Comparison of ENCODE assay signal across 9 mouse cellular contexts in the genomic region with DNA sequence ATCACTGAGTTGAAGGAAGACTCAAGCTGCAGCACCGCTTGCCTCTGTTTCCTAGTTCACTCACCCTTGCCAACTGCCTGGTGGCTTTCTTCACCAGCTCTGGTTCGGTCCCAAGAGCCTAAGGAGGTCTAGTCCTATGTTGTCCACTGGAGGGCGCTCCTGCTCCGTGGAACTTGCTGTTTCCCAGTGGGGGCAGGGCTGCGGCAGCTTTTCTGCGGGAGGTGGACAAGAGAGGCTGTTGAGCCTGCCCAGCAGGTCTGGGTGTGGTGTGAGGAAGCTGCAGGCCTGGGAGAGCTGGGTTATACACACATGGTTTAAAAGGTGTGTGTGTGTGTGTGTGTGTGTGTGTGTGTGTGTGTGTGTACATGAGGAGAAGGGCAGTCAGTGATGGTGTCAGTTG. TPM values are rescaled to one million over a fixed set of nuclear protein-coding genes. Genes with fewer than 3 reads are reported as not detected.
DNase-seq lines count a peak whose midpoint lies in the region; ATAC-seq and TF ChIP-seq lines count a peak whose summit lies in the region.
"Had no signal": no experiment of that assay in that cellular context is flagged by ENCODE, and none has a peak within 500 bp of the region (broad histone marks: within the 10 kb centered on the region; RNA-seq: fewer than 3 reads in every experiment).

No protein-coding gene starts in this region.

- peak; percentile 94 for DNase-seq in midbrain, embryonic 11.5 days (ENCODE audit: low spot score, missing footprints)
- DNase-seq in cerebellum, postnatal 14 days = peak; percentile 85 to 95
- DNase-seq in gastrocnemius, postnatal 36 days = peak; percentile 87 to 90
- DNase-seq in kidney, adult 11 months = peak; percentile 70
- DNase-seq in limb, embryonic 14.5 days (ENCODE audit: low spot score) = peak; percentile 66

- 4% methylated on average over 6 of the region's 6 CpGs for WGBS in midbrain, embryonic 11.5 days
- 7% methylated on average over 6 of the region's 6 CpGs for WGBS in midbrain, embryonic 13.5 days
- WGBS in limb, embryonic 14.5 days = 8% methylated on average over 6 of the region's 6 CpGs

- peak; percentile 97 for TF ChIP-seq CTCF in testis, adult 2 months (IDR thresholded peaks at IDR 0.05; ENCODE audit: control insufficient read depth, insufficient read depth, insufficient replicate concordance, low read depth, low read length)

- H3K27ac ChIP-seq in midbrain, embryonic 11.5 days (ENCODE audit: low read depth, low read length) = no peak overlapping the region
- no peak overlapping the region for H3K27ac ChIP-seq in midbrain, embryonic 13.5 days
- no peak overlapping the region for H3K27ac ChIP-seq in limb, embryonic 14.5 days (replicated peaks; ENCODE audit: low read depth, low read length)
- no peak overlapping the region for H3K27ac ChIP-seq in testis, adult 2 months (ENCODE audit: control insufficient read depth, insufficient read depth, low read depth, low read length)

- no peak; the same call in 1 of the 2 replicates for ATAC-seq in midbrain, embryonic 11.5 days (ENCODE audit: low FRiP score)
- no peak for ATAC-seq in midbrain, embryonic 13.5 days
- ATAC-seq in limb, embryonic 14.5 days (ENCODE audit: low FRiP score, low read depth) = 0 out of 2 replicates have a peak, but pooled peaks have one; percentile 45
- peak; percentile 74 for ATAC-seq in neutrophil, adult 5-6 weeks (ENCODE audit: extremely low read depth, insufficient number of reproducible peaks, low FRiP score, poor library complexity, severe bottlenecking)

- no peaks in the 10 kb centered on the region for H3K27me3 ChIP-seq in midbrain, embryonic 11.5 days (ENCODE audit: control insufficient read depth, insufficient read depth, low read length)
- no peaks in the 10 kb centered on the region for H3K27me3 ChIP-seq in midbrain, embryonic 13.5 days
- no peaks in the 10 kb centered on the region for H3K27me3 ChIP-seq in limb, embryonic 14.5 days (ENCODE audit: control insufficient read depth, insufficient read depth, low read length)
- H3K27me3 ChIP-seq in testis, adult 2 months (ENCODE audit: control insufficient read depth, insufficient read depth, low read length) = no peaks in the 10 kb centered on the region

- no peaks in the 10 kb centered on the region for H3K9me3 ChIP-seq in midbrain, embryonic 11.5 days (ENCODE audit: control insufficient read depth, low read length)
- H3K9me3 ChIP-seq in midbrain, embryonic 13.5 days = no peaks in the 10 kb centered on the region
- H3K9me3 ChIP-seq in limb, embryonic 14.5 days (ENCODE audit: control insufficient read depth, low read length) = no peaks in the 10 kb centered on the region

- no peak overlapping the region for H3K9ac ChIP-seq in midbrain, embryonic 11.5 days (ENCODE audit: low read length)
- no peak overlapping the region for H3K9ac ChIP-seq in midbrain, embryonic 13.5 days (replicated peaks)
- no peak overlapping the region for H3K9ac ChIP-seq in limb, embryonic 14.5 days (ENCODE audit: low read depth, low read length, severe bottlenecking)

- no peak for TF ChIP-seq POLR2A in limb, embryonic 14.5 days (IDR thresholded peaks at IDR 0.05; ENCODE audit: borderline replicate concordance, extremely low read depth, insufficient read depth, insufficient read length)
- no peak for TF ChIP-seq POLR2A in testis, adult 2 months (IDR thresholded peaks at IDR 0.05; ENCODE audit: control insufficient read depth, low read depth, low read length)

- no peak overlapping the region for H3K4me2 ChIP-seq in midbrain, embryonic 11.5 days
- no peak overlapping the region for H3K4me2 ChIP-seq in midbrain, embryonic 13.5 days (replicated peaks)
- H3K4me2 ChIP-seq in limb, embryonic 14.5 days (replicated peaks; ENCODE audit: low read depth, low read length, severe bottlenecking) = no peak overlapping the region

- no peak overlapping the region for H3K4me3 ChIP-seq in midbrain, embryonic 11.5 days (ENCODE audit: low read depth, low read length)
- no peak overlapping the region for H3K4me3 ChIP-seq in midbrain, embryonic 13.5 days (replicated peaks)
- no peak overlapping the region for H3K4me3 ChIP-seq in limb, embryonic 14.5 days (replicated peaks; ENCODE audit: low read length)
- H3K4me3 ChIP-seq in testis, adult 2 months (ENCODE audit: control insufficient read depth, low read depth, low read length) = peak overlapping the region; percentile 23
- H3K4me3 ChIP-seq: erythroblast, embryonic 14.5 days had no signal

- no peaks in the 10 kb centered on the region for H3K36me3 ChIP-seq in midbrain, embryonic 11.5 days (ENCODE audit: control insufficient read depth, insufficient read depth, low read length)
- H3K36me3 ChIP-seq in midbrain, embryonic 13.5 days = no peaks in the 10 kb centered on the region
- no peaks in the 10 kb centered on the region for H3K36me3 ChIP-seq in limb, embryonic 14.5 days (ENCODE audit: control insufficient read depth, insufficient read depth, low read length)
- H3K36me3 ChIP-seq in testis, adult 2 months (ENCODE audit: control insufficient read depth, insufficient read depth, low read length) = no peaks in the 10 kb centered on the region

- intact Hi-C loops in gastrocnemius, postnatal 36 days (cut with DNase I) = loop anchor here (5.0 kb wide), 1 partner anchor 740 kb away; no protein-coding TSS in a partner anchor

- H3K4me1 ChIP-seq in midbrain, embryonic 11.5 days (ENCODE audit: control insufficient read depth, insufficient read depth, low read length) = no peaks in the 10 kb centered on the region
- no peaks in the 10 kb centered on the region for H3K4me1 ChIP-seq in midbrain, embryonic 13.5 days (replicated peaks)
- H3K4me1 ChIP-seq in limb, embryonic 14.5 days (ENCODE audit: control insufficient read depth, insufficient read depth, low read length) = no peaks in the 10 kb centered on the region
- peaks cover 13% of the 10 kb centered on the region for H3K4me1 ChIP-seq in testis, adult 2 months (ENCODE audit: control insufficient read depth, insufficient read depth, low read length)

RNA-seq across cellular contexts. Expression of a gene that starts 34.3 kb away (rescaled TPM):
- 0.33 TPM in 1 of 2 replicates, not detected in the other for polyA plus RNA-seq in midbrain, embryonic 11.5 days (2014; fragmentation: Nextera tagmentation; extraction: Ambion mirVana)
- 0.26 and 0.46 TPM in 2 replicates for polyA plus RNA-seq in midbrain, embryonic 13.5 days (2015; fragmentation: Nextera tagmentation; extraction: Ambion mirVana)
- under 1 TPM; 0.23 to 0.44 TPM for total RNA-seq in gastrocnemius, postnatal 36 days (2021)
- polyA plus RNA-seq in limb, embryonic 14.5 days (2012; rRNA removed) = 1.0 and 2.2 TPM in 2 replicates
- 0.74 and 1.8 TPM in 2 replicates for polyA plus RNA-seq in limb, embryonic 14.5 days (2014; fragmentation: Nextera tagmentation; extraction: Ambion mirVana)
- total RNA-seq in neutrophil, adult 5-6 weeks (2017) = 0.70 and 0.98 TPM in 2 replicates
- 8.5 and 10.4 TPM in 2 replicates for polyA plus RNA-seq in testis, adult 2 months (2012; rRNA removed)
- polyA plus RNA-seq: erythroblast, embryonic 14.5 days had no signal

RNA-seq across cellular contexts. Expression of a gene that starts 42.7 kb away (rescaled TPM):
- polyA plus RNA-seq in midbrain, embryonic 11.5 days (2014; fragmentation: Nextera tagmentation; extraction: Ambion mirVana) = not detected in 2 replicates
- 0.05 and 0.09 TPM in 2 replicates for polyA plus RNA-seq in midbrain, embryonic 13.5 days (2015; fragmentation: Nextera tagmentation; extraction: Ambion mirVana)
- 1 to 10 TPM; 1.9 to 2.5 TPM for total RNA-seq in gastrocnemius, postnatal 36 days (2021)
- polyA plus RNA-seq in limb, embryonic 14.5 days (2012; rRNA removed) = 3.3 and 3.6 TPM in 2 replicates
- 3.8 TPM in 2 replicates for polyA plus RNA-seq in limb, embryonic 14.5 days (2014; fragmentation: Nextera tagmentation; extraction: Ambion mirVana)
- total RNA-seq in neutrophil, adult 5-6 weeks (2017) = 31.7 and 34.7 TPM in 2 replicates
- 0.32 and 0.42 TPM in 2 replicates for polyA plus RNA-seq in testis, adult 2 months (2012; rRNA removed)
- polyA plus RNA-seq: erythroblast, embryonic 14.5 days had no signal

RNA-seq across cellular contexts. Expression of a gene that starts 43.2 kb away (rescaled TPM):
- 57.9 and 67.4 TPM in 2 replicates for polyA plus RNA-seq in midbrain, embryonic 11.5 days (2014; fragmentation: Nextera tagmentation; extraction: Ambion mirVana)
- polyA plus RNA-seq in midbrain, embryonic 13.5 days (2015; fragmentation: Nextera tagmentation; extraction: Ambion mirVana) = 79.1 and 82.8 TPM in 2 replicates
- 10 to 100 TPM; 30.6 to 32.6 TPM for total RNA-seq in gastrocnemius, postnatal 36 days (2021)
- 42.9 and 47.2 TPM in 2 replicates for polyA plus RNA-seq in limb, embryonic 14.5 days (2012; rRNA removed)
- polyA plus RNA-seq in limb, embryonic 14.5 days (2014; fragmentation: Nextera tagmentation; extraction: Ambion mirVana) = 53.3 and 56.0 TPM in 2 replicates
- 61.0 and 68.8 TPM in 2 replicates for total RNA-seq in neutrophil, adult 5-6 weeks (2017)
- polyA plus RNA-seq in testis, adult 2 months (2012; rRNA removed) = 16.4 and 17.5 TPM in 2 replicates

Comparison
In these comparisons a context has a peak if more than half of its experiments do, and no peak if none do; other contexts are left out.
1. ATAC-seq: peak in limb, embryonic 14.5 days (single experiment) and neutrophil, adult 5-6 weeks (single experiment); none in midbrain, embryonic 11.5 days (single experiment) and midbrain, embryonic 13.5 days (single experiment).
2. Peak in every context shown above with its lines, with median percentiles within 50 percentile points of each other: DNase-seq.